Mouse (Mus musculus) thymus, adult 2 months (tissue): ENCODE measurements around the gene Psmd14. TPM values are rescaled to one million over a fixed set of nuclear protein-coding genes. Genes with fewer than 3 reads are reported as not detected.

Source experiments
- DNase-seq: peaks from one replicate; pipeline ENCODE4 v3.0.0; 2021
- H3K27ac ChIP-seq: fragments of 200-500 bp; 2 replicates; pipeline ENCODE4 v1.5.1; 2012; ENCODE audit warnings: low read length, control low read depth; ENCODE audit not compliant: control insufficient read depth, insufficient read depth
- H3K27me3 ChIP-seq: fragments of 200-500 bp; 2 replicates; pipeline ENCODE4 v1.6.1; 2012; ENCODE audit warnings: mild to moderate bottlenecking, low read length, moderate library complexity, mixed read lengths; ENCODE audit not compliant: control insufficient read depth, insufficient read depth
- H3K36me3 ChIP-seq: fragments of 200-500 bp; 2 replicates; pipeline ENCODE4 v1.6.1; 2012; ENCODE audit warnings: mild to moderate bottlenecking, low read length, moderate library complexity; ENCODE audit not compliant: control insufficient read depth, insufficient read depth
- H3K4me1 ChIP-seq: fragments of 200-500 bp; replicated peaks from 2 replicates; pipeline ENCODE4 v1.6.1; 2012; ENCODE audit warnings: low read length; ENCODE audit not compliant: control insufficient read depth, insufficient read depth
- H3K4me3 ChIP-seq: fragments of 200-500 bp; 2 replicates; pipeline ENCODE4 v1.5.1; 2012; ENCODE audit warnings: mild to moderate bottlenecking, low read length, control low read depth, moderate library complexity; ENCODE audit not compliant: control insufficient read depth, insufficient read depth
- CTCF ChIP-seq: fragments of 200-500 bp; IDR thresholded peaks from 2 replicates; pipeline ENCODE4 v1.5.1; 2012; ENCODE audit warnings: mild to moderate bottlenecking, control low read depth, low read length, moderate library complexity, borderline replicate concordance; ENCODE audit not compliant: control insufficient read depth, poor library complexity, insufficient read depth; ENCODE audit errors: extremely low read depth
- POLR2A ChIP-seq: fragments of 200-500 bp; IDR thresholded peaks from 2 replicates; pipeline ENCODE4 v1.6.1; 2012; ENCODE audit warnings: mild to moderate bottlenecking, low read length, control low read depth, moderate library complexity; ENCODE audit not compliant: control insufficient read depth, poor library complexity, insufficient read depth; ENCODE audit errors: extremely low read depth
- WGBS: fragments of 180-500 bp; shearing (Covaris S2); methylation state at CpG from one replicate; pipeline ENCODE4 v1.1.7; 2018; 5-methylcytosine and 5-hydroxymethylcytosine counted together
- polyA plus RNA-seq: library from polyadenylated mRNA; depleted of rRNA; stranded (reverse); fragments of >200 nt; gene quantifications from 2 replicates; pipeline ENCODE4 v1.2.3, GENCODE M21; 2012; rRNA removed

Psmd14 gene
- polyA plus RNA-seq, 1 experiment: 26.7 TPM

DNA sequence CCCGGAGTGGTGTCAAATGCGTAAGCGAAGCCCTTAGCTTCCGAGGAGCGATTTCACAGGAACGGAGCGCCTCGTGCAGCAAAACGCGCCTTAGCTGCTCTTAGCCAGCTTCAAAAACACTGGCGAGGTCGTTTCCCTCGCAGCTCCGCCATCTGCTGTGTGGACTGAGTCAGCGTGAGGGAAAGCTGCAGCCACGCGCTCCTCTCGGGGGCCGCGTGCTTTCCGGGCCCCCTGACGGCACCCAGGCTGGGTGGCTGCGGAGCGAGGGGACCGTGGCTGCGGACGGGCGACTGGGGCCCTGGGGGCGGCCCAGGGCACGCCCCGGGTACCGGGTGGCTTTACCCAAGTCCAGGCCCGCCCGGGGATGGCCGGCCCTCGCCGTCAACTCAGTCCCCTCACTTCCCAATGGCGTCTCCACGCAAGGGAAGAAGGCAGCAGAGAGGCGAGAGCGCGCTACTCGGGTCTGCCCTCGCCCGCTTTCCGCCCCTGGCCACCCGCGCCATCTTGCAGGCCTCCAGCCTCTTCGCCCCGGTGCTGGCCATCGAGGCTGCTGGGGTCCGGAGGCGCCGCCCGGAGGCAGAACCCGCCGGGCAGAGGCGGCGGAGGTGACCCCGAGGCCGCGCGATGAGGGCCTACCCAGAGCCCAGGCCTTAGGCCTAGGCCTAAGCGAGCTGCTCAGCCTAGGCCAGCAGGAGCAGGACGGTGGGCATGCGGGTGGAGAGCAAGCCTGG, 104.3 kb downstream of the Psmd14 start:
- Histone ChIP-seq H3K27me3 (peaks cover 29% of the 10 kb centered on the region), H3K4me1 (peaks cover 11% of the 10 kb centered on the region), H3K4me3 (no peak overlapping the region), H3K27ac (no peak overlapping the region), H3K36me3 (no peaks in the 10 kb centered on the region)
- no peak for DNase-seq
- TF ChIP-seq POLR2A: no peak
- 46% methylated on average over 66 of the region's 66 CpGs for WGBS

DNA sequence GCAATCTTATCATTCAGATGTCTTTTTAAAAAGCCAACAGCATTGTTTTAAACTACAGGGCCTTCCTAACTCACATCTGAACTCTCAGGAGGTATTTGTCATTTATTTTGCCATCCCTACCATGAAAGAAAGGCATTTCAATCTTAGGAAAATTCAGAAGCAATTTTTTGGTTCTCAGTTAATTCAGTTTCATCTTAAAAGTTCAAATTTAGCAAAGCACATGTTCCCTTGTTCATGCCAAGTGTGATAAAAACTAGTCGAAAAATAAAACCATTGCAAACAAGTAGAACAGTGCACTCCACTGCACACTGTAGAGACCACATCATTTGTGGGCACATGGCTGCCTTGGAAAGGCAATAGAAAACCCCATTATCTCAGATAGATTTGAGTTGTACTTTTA, 106.7 kb downstream of the Psmd14 start:
- WGBS: 87% methylated on average over 1 of the region's 1 CpGs
- no peak for TF ChIP-seq POLR2A
- TF ChIP-seq CTCF: no peak
- Histone ChIP-seq H3K4me1 (peaks cover 6% of the 10 kb centered on the region; the same call in 1 of the 2 replicates), H3K27me3 (peaks cover 18% of the 10 kb centered on the region), H3K4me3 (no peak overlapping the region), H3K36me3 (no peaks in the 10 kb centered on the region), H3K27ac (no peak overlapping the region)
- no peak for DNase-seq

DNA sequence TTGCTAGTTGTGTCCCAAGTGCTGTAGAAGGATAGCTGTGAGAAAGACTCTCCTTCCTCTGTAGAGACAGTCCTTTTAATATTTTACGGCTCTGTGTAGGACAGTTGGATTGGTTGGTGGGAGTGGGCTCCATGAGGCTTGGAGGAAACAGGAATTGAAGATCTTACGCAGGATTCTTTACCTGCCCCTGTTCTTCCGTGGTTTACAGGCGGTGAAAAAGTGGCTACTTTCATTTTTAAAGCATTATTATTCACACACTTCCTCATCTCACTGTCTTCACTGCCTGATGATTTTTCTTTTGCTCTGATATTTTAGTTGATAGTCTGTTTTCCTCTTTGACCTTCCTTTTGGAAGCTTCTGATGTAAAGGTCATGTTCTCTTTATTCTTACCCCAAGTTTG, 108.7 kb downstream of the Psmd14 start:
- DNase-seq: no peak
- peaks cover under 1% of the 10 kb centered on the region; the same call in 1 of the 2 replicates for H3K4me1 ChIP-seq
- no peaks in the 10 kb centered on the region for H3K36me3 ChIP-seq
- peaks cover 9% of the 10 kb centered on the region; the same call in 1 of the 2 replicates for H3K27me3 ChIP-seq
- no peak for TF ChIP-seq POLR2A
- no peak for TF ChIP-seq CTCF
- no peak overlapping the region for H3K27ac ChIP-seq
- H3K4me3 ChIP-seq: no peak overlapping the region
- WGBS: 16% methylated on average over 4 of the region's 4 CpGs

DNA sequence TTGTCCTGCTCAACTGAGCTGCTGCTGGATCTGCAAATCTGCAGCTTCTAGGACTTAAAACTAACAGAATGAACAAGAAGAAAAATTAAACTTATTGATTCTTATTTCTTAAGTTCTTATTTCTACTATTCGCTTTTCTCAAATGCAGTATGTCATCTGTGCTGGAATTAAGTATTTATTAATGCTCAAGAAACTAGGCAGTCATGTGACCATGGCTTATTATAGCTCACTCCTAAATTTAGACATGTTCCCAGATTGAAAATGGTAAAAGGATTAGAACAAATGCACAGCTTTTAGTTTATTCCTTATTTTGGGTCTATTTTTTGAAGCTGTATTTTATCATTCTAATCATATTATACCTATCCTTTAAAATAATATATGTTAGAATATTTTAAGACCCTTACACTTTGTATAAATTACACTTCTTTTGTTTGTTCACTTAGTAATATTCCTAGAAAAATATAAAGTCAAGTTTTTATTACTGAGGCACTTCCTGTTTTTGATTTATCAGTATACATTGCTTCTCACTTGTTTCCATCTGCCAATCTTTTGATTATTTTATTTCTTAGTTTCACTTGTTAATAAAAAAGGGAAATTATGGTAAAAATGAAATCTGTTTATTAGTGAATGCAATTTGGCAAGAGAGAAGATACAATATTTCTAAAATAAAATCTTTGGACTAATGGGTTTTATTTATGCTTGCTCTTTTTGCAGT, 112.1 kb downstream of the Psmd14 start:
- H3K4me1 ChIP-seq: no peaks in the 10 kb centered on the region
- no peaks in the 10 kb centered on the region for H3K36me3 ChIP-seq
- no peak for DNase-seq
- 96% methylated on average over 1 of the region's 1 CpGs for WGBS
- H3K4me3 ChIP-seq: no peak overlapping the region
- no peak overlapping the region for H3K27ac ChIP-seq
- 0 out of 2 replicates have a peak, but pooled peaks cover 2% of the 10 kb centered on the region for H3K27me3 ChIP-seq
- no peak for TF ChIP-seq CTCF
- no peak for TF ChIP-seq POLR2A

DNA sequence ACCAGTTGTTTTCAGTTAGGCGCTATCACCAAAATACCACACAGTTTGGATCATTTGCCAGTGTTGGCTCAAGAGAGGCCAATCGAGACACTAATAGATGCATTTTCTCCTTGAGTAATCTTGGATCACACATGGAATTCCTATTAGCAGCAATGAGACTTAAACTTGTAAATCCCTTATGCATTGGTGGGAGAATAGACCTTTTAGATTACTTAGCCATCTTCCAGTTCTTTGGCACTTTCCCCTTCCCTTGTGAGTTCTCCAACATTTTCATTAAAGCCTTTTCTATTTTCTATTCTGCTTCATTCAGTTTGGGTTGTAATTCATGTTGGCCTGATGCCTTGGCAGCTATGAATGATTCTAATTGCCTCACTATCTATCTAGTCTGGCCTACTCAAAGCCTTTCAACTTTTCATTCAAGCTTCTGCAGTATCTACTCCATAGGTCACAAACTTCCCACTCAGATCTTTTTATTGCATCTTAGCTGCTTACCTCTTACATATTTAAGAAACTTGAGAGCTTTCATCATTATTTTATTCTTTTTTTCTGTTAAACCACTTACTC, 125.8 kb downstream of the Psmd14 start:
- TF ChIP-seq CTCF (no peak), POLR2A (no peak)
- no peak overlapping the region for H3K4me3 ChIP-seq
- no peaks in the 10 kb centered on the region for H3K27me3 ChIP-seq
- no peak overlapping the region for H3K27ac ChIP-seq
- no peaks in the 10 kb centered on the region for H3K36me3 ChIP-seq
- no peak for DNase-seq
- H3K4me1 ChIP-seq: no peaks in the 10 kb centered on the region
- 90% methylated on average over 2 of the region's 2 CpGs for WGBS

Other genes with a start within 250 kb of the Psmd14 start
- gene Tank, start 133.1 kb upstream of the Psmd14 start, polyA plus RNA-seq: 15.5 and 16.0 TPM in 2 replicates
- gene Tbr1, start 91.2 kb downstream of the Psmd14 start, polyA plus RNA-seq: 0.22 and 0.23 TPM in 2 replicates